Mouse (Mus musculus) forebrain, embryonic 11.5 days (tissue): Measurements from ENCODE around the gene Gltpd2. TPM values are rescaled to one million over a fixed set of nuclear protein-coding genes. Genes with fewer than 3 reads are reported as not detected.
"Not testable (repeated sequence)": the region's sequence is repeated elsewhere in the genome, so short reads cannot be mapped to it uniquely, and the experiment has no call there.

Source experiments
- ATAC-seq: fragments of 200-750 bp; cut with Nextera tagmentation; replicated peaks from 2 replicates; pipeline ENCODE4 v1.8.0; 2017; ENCODE audit warnings: moderate TSS enrichment; ENCODE audit not compliant: low FRiP score
- DNase-seq: peaks from one replicate; pipeline ENCODE4 v3.0.0-alpha.2; 2017; ENCODE audit warnings: low spot score
- H3K27ac ChIP-seq: fragments of 300-500 bp; sonication (generic); 2 replicates; pipeline ENCODE4 v1.5.1; 2014; ENCODE audit warnings: low read depth, low read length
- H3K27me3 ChIP-seq: fragments of 300-500 bp; sonication (generic); 2 replicates; pipeline ENCODE4 v1.6.1; 2014; ENCODE audit warnings: mild to moderate bottlenecking, low read length, mixed read lengths; ENCODE audit not compliant: control insufficient read depth, insufficient read depth
- H3K36me3 ChIP-seq: fragments of 300-500 bp; sonication (generic); 2 replicates; pipeline ENCODE4 v1.6.1; 2014; ENCODE audit warnings: mild to moderate bottlenecking, low read length, moderate library complexity, mixed read lengths; ENCODE audit not compliant: control insufficient read depth, insufficient read depth
- H3K4me1 ChIP-seq: fragments of 300-500 bp; sonication (generic); replicated peaks from 2 replicates; pipeline ENCODE4 v1.6.1; 2014; ENCODE audit warnings: low read length, mixed read lengths; ENCODE audit not compliant: control insufficient read depth, insufficient read depth
- H3K4me2 ChIP-seq: fragments of 300-500 bp; sonication (generic); 2 replicates; pipeline ENCODE4 v1.6.1; 2014; ENCODE audit warnings: low read depth, mild to moderate bottlenecking, low read length, moderate library complexity, mixed read lengths; ENCODE audit not compliant: severe bottlenecking
- H3K4me3 ChIP-seq: fragments of 300-500 bp; sonication (generic); 2 replicates; pipeline ENCODE4 v1.5.1; 2014; ENCODE audit warnings: low read depth, low read length
- H3K9ac ChIP-seq: fragments of 300-500 bp; sonication (generic); 2 replicates; pipeline ENCODE4 v1.6.1; 2014; ENCODE audit warnings: low read length
- H3K9me3 ChIP-seq: fragments of 300-500 bp; sonication (generic); 2 replicates; pipeline ENCODE4 v1.6.1; 2016; ENCODE audit warnings: low read length, mixed read lengths; ENCODE audit not compliant: control insufficient read depth
- WGBS: fragments of 180-500 bp; shearing (Covaris S2); extraction: QIAGEN DNeasy Blood & Tissue Kit; methylation state at CpG from one replicate; pipeline ENCODE4 v1.1.7; 2014; 5-methylcytosine and 5-hydroxymethylcytosine counted together
- polyA plus RNA-seq: library from polyadenylated mRNA; unstranded; fragments of >200 nt; fragmentation: Nextera tagmentation; extraction: Ambion mirVana; gene quantifications from 2 replicates; pipeline ENCODE4 v1.2.1, GENCODE M21; 2014

Gltpd2 gene
- 0.35 and 0.56 TPM in 2 replicates for polyA plus RNA-seq

DNA sequence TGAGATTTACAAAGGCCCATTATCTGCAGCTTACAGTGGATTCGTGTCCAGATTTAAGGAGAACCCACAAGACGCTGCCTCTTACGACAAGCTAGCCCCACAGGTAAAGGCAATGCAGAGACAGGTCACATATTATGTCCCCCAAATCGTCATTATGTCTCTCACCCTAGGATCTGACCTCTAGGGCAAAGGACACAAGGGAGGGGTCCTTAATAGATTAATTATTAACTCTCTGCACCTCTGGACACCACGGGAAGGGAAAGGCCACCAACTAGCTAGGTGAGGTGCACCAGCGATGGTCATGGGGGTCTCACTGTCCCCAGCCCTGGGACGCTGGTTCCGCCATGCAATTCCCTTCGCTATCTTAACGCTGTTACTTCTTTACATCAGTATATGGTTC, at the start of gene Gltpd2:
Gene Gltpd2 (plus strand): TSS at position 274 of the 400 bp plus-strand sequence.
- DNase-seq (no peak), ATAC-seq (no peak)
- peak within 1 kb of the TSS; percentile 50 for H3K4me2 ChIP-seq
- no peaks in the 10 kb centered on the region for H3K36me3 ChIP-seq
- no peak within 1 kb of the TSS for H3K27ac ChIP-seq
- H3K27me3 ChIP-seq = peaks cover 2% of the 10 kb centered on the region
- 0 out of 2 replicates have a peak, but pooled peaks cover 5% of the 10 kb centered on the region for H3K4me1 ChIP-seq
- H3K9ac ChIP-seq = peak within 1 kb of the TSS; percentile 59
- 84% methylated on average over 10 of the region's 10 CpGs for WGBS
- H3K9me3 ChIP-seq = no peaks in the 10 kb centered on the region
- no peak within 1 kb of the TSS; the same call in 1 of the 2 replicates for H3K4me3 ChIP-seq

DNA sequence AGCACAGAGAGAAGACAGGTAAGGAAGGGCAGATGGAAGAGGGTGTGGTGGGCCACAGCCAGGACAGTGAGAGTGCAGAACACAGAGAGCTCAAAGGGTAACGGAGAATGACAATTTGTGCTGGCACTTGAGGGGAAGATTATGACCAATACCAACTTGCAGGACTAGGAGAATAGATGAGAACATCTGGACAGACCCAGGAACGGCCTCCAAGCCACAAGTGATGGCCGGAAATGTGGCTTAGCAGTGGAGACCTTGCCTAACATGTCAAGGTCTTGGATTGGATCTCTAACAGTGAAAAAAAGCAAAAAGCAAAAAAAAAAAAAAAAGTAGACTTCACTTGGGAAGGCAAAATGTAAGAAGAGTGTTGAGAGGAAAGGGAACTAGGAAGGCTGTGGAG, 49.2 kb upstream of the Gltpd2 start:
- H3K4me1 ChIP-seq = peaks cover 8% of the 10 kb centered on the region; the same call in 1 of the 2 replicates
- no peak overlapping the region for H3K4me3 ChIP-seq
- DNase-seq = no peak
- ATAC-seq = no peak
- no peak overlapping the region for H3K4me2 ChIP-seq
- peaks cover 9% of the 10 kb centered on the region; the same call in 1 of the 2 replicates for H3K27me3 ChIP-seq
- 86% methylated on average over 3 of the region's 3 CpGs for WGBS
- no peaks in the 10 kb centered on the region for H3K9me3 ChIP-seq
- no peak overlapping the region for H3K27ac ChIP-seq
- H3K36me3 ChIP-seq = no peaks in the 10 kb centered on the region
- no peak overlapping the region for H3K9ac ChIP-seq

- no peaks in the 10 kb centered on the region for H3K27me3 ChIP-seq
- no peaks in the 10 kb centered on the region for H3K9me3 ChIP-seq
- no peaks in the 10 kb centered on the region for H3K4me1 ChIP-seq
- no peak for DNase-seq
- H3K4me3 ChIP-seq = no peak overlapping the region
- ATAC-seq = no peak
- H3K27ac ChIP-seq = no peak overlapping the region
- H3K4me2 ChIP-seq = no peak overlapping the region
- no peak overlapping the region for H3K9ac ChIP-seq
- H3K36me3 ChIP-seq = no peaks in the 10 kb centered on the region
Observed at GRCm38 (mm10) chr11:70472716-70473115, 46.3 kb upstream of the Gltpd2 start.

GRCm38 (mm10) chr11:70473291-70473690, 45.7 kb upstream of the Gltpd2 start:
- H3K9me3 ChIP-seq, H3K4me2 ChIP-seq, H3K36me3 ChIP-seq, H3K9ac ChIP-seq, H3K4me3 ChIP-seq, H3K27me3 ChIP-seq, DNase-seq, ATAC-seq, H3K4me1 ChIP-seq, H3K27ac ChIP-seq: not testable (repeated sequence)
- WGBS = 89% methylated on average over 5 of the region's 5 CpGs

- H3K9me3 ChIP-seq = no peaks in the 10 kb centered on the region
- DNase-seq (no peak), ATAC-seq (no peak)
- H3K4me1 ChIP-seq = no peaks in the 10 kb centered on the region
- no peaks in the 10 kb centered on the region for H3K27me3 ChIP-seq
- WGBS = 84% methylated on average over 12 of the region's 12 CpGs
- no peak overlapping the region for H3K4me3 ChIP-seq
- no peak overlapping the region for H3K27ac ChIP-seq
- H3K9ac ChIP-seq = no peak overlapping the region
- no peak overlapping the region for H3K4me2 ChIP-seq
- no peaks in the 10 kb centered on the region for H3K36me3 ChIP-seq
Observed at GRCm38 (mm10) chr11:70474872-70475534, 44.0 kb upstream of the Gltpd2 start.

DNA sequence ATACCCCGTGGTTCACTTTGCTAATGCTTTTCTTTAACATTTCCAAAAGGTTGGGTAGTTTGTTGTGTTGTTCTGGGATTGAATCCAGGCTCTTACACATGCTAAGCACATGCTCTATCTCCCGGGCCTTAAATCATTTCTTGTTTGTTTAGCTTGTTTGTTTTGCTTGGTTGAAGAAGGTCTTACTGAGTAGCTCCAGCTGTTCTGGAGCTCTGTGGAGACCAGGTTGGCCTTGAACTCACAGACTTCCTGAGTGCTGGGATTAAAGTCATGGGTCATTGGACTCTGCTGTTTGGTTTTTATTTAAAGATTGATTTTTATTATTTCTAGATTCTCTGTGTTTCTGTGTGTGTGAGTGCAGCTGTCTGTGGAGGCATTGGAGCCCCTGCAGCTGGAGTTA, 33.5 kb upstream of the Gltpd2 start:
- no peak for DNase-seq
- 67% methylated on average over 2 of the region's 2 CpGs for WGBS
- ATAC-seq = no peak

DNA sequence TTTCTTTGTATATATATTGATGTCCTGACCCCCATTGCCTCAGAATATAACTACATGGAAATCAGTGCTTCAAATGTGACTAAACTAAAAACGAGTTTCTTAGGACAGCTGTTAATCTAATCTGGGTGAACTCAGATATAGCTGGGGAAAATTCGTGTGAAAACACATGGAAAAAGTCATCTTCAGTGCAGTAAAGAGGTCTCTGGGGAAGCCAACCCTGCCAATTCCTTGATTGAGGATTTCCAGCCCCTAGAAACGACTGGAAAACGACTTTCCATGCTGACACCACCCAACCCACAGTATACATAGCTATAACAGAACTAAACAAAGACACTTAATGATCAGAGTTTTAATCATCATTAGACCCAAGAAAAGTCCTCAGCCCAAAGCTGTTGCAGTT, 31.2 kb upstream of the Gltpd2 start:
- WGBS = 62% methylated on average over 4 of the region's 4 CpGs
- no peaks in the 10 kb centered on the region for H3K4me1 ChIP-seq
- no peak overlapping the region for H3K4me3 ChIP-seq
- H3K9ac ChIP-seq = no peak overlapping the region
- DNase-seq (no peak), ATAC-seq (no peak)
- no peaks in the 10 kb centered on the region for H3K9me3 ChIP-seq
- no peak overlapping the region for H3K4me2 ChIP-seq
- H3K27me3 ChIP-seq = no peaks in the 10 kb centered on the region
- no peaks in the 10 kb centered on the region for H3K36me3 ChIP-seq
- H3K27ac ChIP-seq = no peak overlapping the region

More for the DNA sequence above, 33.5 kb upstream of the Gltpd2 start:
- Histone ChIP-seq H3K9me3 (no peaks in the 10 kb centered on the region), H3K4me3 (no peak overlapping the region), H3K9ac (no peak overlapping the region), H3K36me3 (no peaks in the 10 kb centered on the region), H3K27ac (no peak overlapping the region), H3K4me2 (no peak overlapping the region), H3K4me1 (no peaks in the 10 kb centered on the region), H3K27me3 (no peaks in the 10 kb centered on the region)

GRCm38 (mm10) chr11:70489138-70489537, 29.9 kb upstream of the Gltpd2 start:
- Histone ChIP-seq H3K9ac (no peak overlapping the region), H3K36me3 (no peaks in the 10 kb centered on the region), H3K4me3 (no peak overlapping the region), H3K4me2 (no peak overlapping the region), H3K9me3 (no peaks in the 10 kb centered on the region), H3K27me3 (no peaks in the 10 kb centered on the region), H3K27ac (no peak overlapping the region), H3K4me1 (no peaks in the 10 kb centered on the region)
- ATAC-seq = no peak
- DNase-seq = no peak
- 86% methylated on average over 3 of the region's 3 CpGs for WGBS

DNA sequence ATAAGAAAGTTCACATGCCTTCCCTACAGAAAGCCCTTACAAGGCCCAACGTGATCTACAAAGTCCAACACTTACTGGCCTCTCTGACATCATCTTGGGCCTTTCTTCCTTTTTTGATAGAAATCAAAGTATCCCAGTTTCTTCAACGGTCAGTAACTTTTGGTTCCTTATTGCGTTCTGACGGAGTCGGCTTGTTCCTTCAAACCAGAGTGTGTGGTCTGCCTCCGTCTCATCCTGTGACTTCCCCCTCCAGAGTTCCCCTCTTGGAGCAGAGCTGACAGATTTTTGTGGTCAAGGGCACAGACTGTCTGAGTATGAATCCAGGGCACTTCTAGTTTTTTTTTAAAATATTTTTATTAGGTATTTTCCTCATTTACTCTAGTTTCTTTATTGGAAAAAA, 29.3 kb upstream of the Gltpd2 start:
- ATAC-seq = no peak
- Histone ChIP-seq H3K9ac (no peak overlapping the region), H3K4me3 (no peak overlapping the region), H3K36me3 (no peaks in the 10 kb centered on the region), H3K9me3 (no peaks in the 10 kb centered on the region), H3K27ac (no peak overlapping the region), H3K27me3 (no peaks in the 10 kb centered on the region), H3K4me1 (no peaks in the 10 kb centered on the region), H3K4me2 (no peak overlapping the region)
- WGBS = 90% methylated on average over 6 of the region's 6 CpGs
- DNase-seq = no peak
